Mouse (Mus musculus): ENCODE measurements around the gene Acvr1b. TPM values are rescaled to one million over a fixed set of nuclear protein-coding genes. Genes with fewer than 3 reads are reported as not detected.

The Acvr1b gene
- polyA plus RNA-seq, 1 experiment from 2014 or later: 10.7 TPM

DNA sequence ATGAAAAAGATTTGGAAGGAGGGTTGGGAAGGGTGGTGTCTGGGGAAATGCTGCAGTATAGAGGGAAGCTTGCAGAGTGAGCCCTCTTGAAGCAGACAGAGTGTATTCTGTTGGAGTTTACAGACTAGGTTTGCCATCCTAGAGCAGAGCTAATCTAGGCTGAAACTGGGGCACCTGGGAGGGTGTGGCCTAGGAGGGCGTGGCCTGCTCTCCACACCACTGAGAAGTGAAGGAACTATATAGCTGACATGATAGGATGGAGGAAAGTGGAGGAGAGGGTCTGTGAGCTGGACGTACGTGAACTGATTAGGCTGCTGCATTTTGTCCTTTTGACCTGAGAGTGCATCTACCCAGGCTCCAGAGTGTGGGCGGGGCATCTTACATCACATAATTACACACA, 29.8 kb downstream of the Acvr1b start:
- H3K4me3 ChIP-seq (ENCODE audit: low read depth, low read length): no peak overlapping the region
- H3K27me3 ChIP-seq (replicated peaks; ENCODE audit: control insufficient read depth, insufficient read depth, low read length): no peaks in the 10 kb centered on the region
- no peak overlapping the region for H3K27ac ChIP-seq (replicated peaks; ENCODE audit: low read depth, low read length)
- whole genome bisulfite sequencing: 77% methylated on average over 4 of the region's 4 CpGs
- H3K9me3 ChIP-seq (ENCODE audit: control insufficient read depth, low read length): 0 out of 2 replicates have a peak, but pooled peaks cover 4% of the 10 kb centered on the region
- no peaks in the 10 kb centered on the region for H3K4me1 ChIP-seq (ENCODE audit: control insufficient read depth, insufficient read depth, low read length)
- H3K4me2 ChIP-seq (ENCODE audit: low read depth, low read length): no peak overlapping the region
- H3K9ac ChIP-seq (ENCODE audit: low read depth, low read length): no peak overlapping the region
- peaks cover 87% of the 10 kb centered on the region for H3K36me3 ChIP-seq (ENCODE audit: control insufficient read depth, insufficient read depth, low read length)
- ATAC-seq (ENCODE audit: low read depth): no peak
- no peak for DNase-seq (ENCODE audit: low spot score)

DNA sequence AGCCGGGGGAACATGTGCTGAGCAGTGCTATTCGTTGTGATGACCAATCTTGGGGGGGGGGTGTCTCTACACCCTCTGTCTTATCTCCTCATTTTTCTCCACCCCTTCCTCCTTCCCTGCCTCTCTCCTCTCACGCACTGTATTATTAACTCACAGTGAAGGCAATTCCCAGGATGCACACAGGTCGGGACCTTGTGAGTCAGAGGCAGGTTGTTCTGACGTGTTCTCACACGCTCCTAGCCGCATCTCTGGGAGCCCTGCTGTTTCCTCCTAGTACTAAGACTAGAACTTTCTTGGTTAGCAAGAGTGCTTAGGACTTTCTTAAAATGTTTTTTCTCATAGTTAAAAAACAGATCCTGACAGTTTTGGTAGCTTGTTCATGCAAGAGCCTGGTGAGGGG, 30.9 kb downstream of the Acvr1b start:
- 67% methylated on average over 7 of the region's 7 CpGs for WGBS
- Histone ChIP-seq H3K4me1 (ENCODE audit: control insufficient read depth, insufficient read depth, low read length) (no peaks in the 10 kb centered on the region), H3K4me2 (ENCODE audit: low read depth, low read length) (no peak overlapping the region), H3K4me3 (ENCODE audit: low read depth, low read length) (no peak overlapping the region), H3K36me3 (ENCODE audit: control insufficient read depth, insufficient read depth, low read length) (peaks cover 90% of the 10 kb centered on the region), H3K9ac (ENCODE audit: low read depth, low read length) (no peak overlapping the region), H3K9me3 (ENCODE audit: control insufficient read depth, low read length) (0 out of 2 replicates have a peak, but pooled peaks cover 4% of the 10 kb centered on the region), H3K27ac (replicated peaks; ENCODE audit: low read depth, low read length) (no peak overlapping the region), H3K27me3 (replicated peaks; ENCODE audit: control insufficient read depth, insufficient read depth, low read length) (no peaks in the 10 kb centered on the region)
- DNase-seq (ENCODE audit: low spot score): no peak
- ATAC-seq (ENCODE audit: low read depth): no peak

DNA sequence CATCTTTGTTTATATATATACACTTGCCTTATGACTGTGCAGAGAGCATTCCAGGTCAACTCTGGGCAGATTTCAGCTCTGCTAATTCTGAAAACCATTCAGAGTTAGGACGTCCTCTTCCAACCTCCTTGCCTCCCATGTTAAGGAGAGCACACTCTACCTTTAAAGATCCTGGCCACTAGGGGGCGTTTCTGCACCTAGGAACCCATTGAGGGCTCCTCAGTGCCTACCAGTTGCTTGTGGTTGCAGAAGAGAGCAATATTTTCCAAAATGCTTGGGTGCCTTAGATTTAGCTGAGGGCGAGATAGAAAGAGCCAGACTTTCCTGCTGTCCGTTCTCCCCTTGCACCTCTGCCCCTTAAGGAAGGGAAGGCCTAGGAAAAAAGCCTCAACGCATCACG, 36.4 kb downstream of the Acvr1b start:
- Histone ChIP-seq H3K27ac (replicated peaks; ENCODE audit: low read depth, low read length) (no peak overlapping the region), H3K4me3 (ENCODE audit: low read depth, low read length) (no peak overlapping the region), H3K9ac (ENCODE audit: low read depth, low read length) (no peak overlapping the region), H3K9me3 (ENCODE audit: control insufficient read depth, low read length) (no peaks in the 10 kb centered on the region), H3K36me3 (ENCODE audit: control insufficient read depth, insufficient read depth, low read length) (peaks cover 81% of the 10 kb centered on the region), H3K4me1 (ENCODE audit: control insufficient read depth, insufficient read depth, low read length) (no peaks in the 10 kb centered on the region), H3K4me2 (ENCODE audit: low read depth, low read length) (no peak overlapping the region), H3K27me3 (replicated peaks; ENCODE audit: control insufficient read depth, insufficient read depth, low read length) (no peaks in the 10 kb centered on the region)
- ATAC-seq (ENCODE audit: low read depth) (no peak; the same call in 1 of the 2 replicates), DNase-seq (ENCODE audit: low spot score) (peak; percentile 85)
- 66% methylated on average over 6 of the region's 6 CpGs for WGBS

DNA sequence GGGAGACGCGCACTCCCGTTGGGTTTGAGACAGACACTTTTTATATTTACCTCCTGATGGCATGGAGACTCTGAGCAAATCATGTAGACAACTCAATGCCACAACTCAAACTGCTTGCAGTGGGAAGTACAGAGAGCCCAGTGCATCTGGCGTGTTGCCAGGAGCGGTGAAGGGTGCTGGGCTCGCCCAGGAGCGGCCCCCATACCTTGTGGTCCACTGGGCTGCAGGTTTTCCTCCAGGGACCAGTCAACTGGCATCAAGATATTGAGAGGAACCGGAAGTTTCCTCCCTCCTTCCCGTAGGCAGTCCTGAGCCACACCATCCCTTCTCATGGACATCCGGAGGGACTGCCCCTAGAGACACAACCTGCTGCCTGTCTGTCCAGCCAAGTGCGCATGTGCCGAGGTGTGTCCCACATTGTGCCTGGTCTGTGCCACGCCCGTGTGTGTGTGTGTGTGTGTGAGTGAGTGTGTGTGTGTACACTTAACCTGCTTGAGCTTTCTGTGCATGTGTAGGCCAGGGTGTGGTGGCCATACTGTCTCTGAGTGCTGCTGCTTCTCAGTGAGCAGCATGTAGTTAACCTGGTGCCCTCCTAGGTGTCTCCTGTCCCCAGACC, 37.2 kb downstream of the Acvr1b start:
- Histone ChIP-seq H3K27me3 (replicated peaks; ENCODE audit: control insufficient read depth, insufficient read depth, low read length) (no peaks in the 10 kb centered on the region), H3K4me3 (ENCODE audit: low read depth, low read length) (no peak overlapping the region), H3K9ac (ENCODE audit: low read depth, low read length) (no peak overlapping the region), H3K36me3 (ENCODE audit: control insufficient read depth, insufficient read depth, low read length) (peaks cover 79% of the 10 kb centered on the region), H3K9me3 (ENCODE audit: control insufficient read depth, low read length) (no peaks in the 10 kb centered on the region), H3K4me1 (ENCODE audit: control insufficient read depth, insufficient read depth, low read length) (no peaks in the 10 kb centered on the region), H3K27ac (replicated peaks; ENCODE audit: low read depth, low read length) (no peak overlapping the region), H3K4me2 (ENCODE audit: low read depth, low read length) (no peak overlapping the region)
- WGBS: 90% methylated on average over 14 of the region's 14 CpGs
- ATAC-seq (ENCODE audit: low read depth) (no peak), DNase-seq (ENCODE audit: low spot score) (no peak)

DNA sequence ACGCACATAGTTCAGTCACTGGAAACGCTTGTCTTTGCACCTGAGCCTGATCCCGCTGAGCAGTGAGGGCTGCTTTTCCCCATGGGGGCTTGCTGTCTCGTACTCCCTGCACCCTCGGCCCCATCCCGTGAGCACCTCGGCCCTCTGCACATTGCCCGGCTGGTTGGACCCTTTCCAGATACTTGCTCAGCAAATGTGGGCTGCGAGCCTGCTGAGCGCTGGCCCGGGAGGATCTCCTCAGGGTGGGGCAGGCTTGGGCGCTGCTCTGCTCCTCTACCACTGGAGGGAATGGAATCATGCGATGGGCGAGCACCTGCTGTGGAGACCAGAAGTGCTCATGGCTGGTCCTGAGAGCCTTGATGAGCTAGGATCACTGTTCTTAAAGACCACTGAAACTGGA, 38.6 kb downstream of the Acvr1b start:
- no peak for DNase-seq (ENCODE audit: low spot score)
- 78% methylated on average over 14 of the region's 14 CpGs for WGBS

DNA sequence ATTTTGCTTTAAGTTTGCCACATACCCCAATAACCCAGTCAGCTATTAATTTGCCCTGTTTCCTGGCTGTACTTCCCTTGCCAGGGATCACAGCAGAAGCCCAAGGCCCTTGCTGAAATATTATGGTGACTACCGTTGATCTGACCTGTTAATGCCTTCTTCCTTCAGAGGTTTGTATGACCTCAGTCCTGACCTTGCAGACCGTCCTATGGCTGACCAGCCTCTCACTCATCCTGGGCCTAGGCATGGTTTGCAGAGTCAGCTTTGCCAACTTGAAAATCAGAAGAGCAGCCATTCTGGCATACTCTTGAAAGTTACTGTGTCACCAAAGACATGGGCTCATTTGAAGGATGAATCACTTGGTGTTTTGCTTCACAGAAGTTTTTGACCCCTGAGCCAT, 41.3 kb downstream of the Acvr1b start:
- no peak overlapping the region for H3K4me3 ChIP-seq (ENCODE audit: low read depth, low read length)
- H3K9ac ChIP-seq (ENCODE audit: low read depth, low read length): no peak overlapping the region
- no peaks in the 10 kb centered on the region for H3K9me3 ChIP-seq (ENCODE audit: control insufficient read depth, low read length)
- H3K36me3 ChIP-seq (ENCODE audit: control insufficient read depth, insufficient read depth, low read length): peaks cover 42% of the 10 kb centered on the region
- H3K4me1 ChIP-seq (ENCODE audit: control insufficient read depth, insufficient read depth, low read length): no peaks in the 10 kb centered on the region
- no peak for DNase-seq (ENCODE audit: low spot score)
- no peak overlapping the region for H3K27ac ChIP-seq (replicated peaks; ENCODE audit: low read depth, low read length)
- H3K27me3 ChIP-seq (replicated peaks; ENCODE audit: control insufficient read depth, insufficient read depth, low read length): no peaks in the 10 kb centered on the region
- H3K4me2 ChIP-seq (ENCODE audit: low read depth, low read length): no peak overlapping the region
- 63% methylated on average over 2 of the region's 2 CpGs for WGBS
- ATAC-seq (ENCODE audit: low read depth): no peak

More for the DNA sequence above, 38.6 kb downstream of the Acvr1b start:
- no peak overlapping the region for H3K4me3 ChIP-seq (ENCODE audit: low read depth, low read length)
- H3K27ac ChIP-seq (replicated peaks; ENCODE audit: low read depth, low read length): no peak overlapping the region
- no peak overlapping the region for H3K4me2 ChIP-seq (ENCODE audit: low read depth, low read length)
- no peaks in the 10 kb centered on the region for H3K9me3 ChIP-seq (ENCODE audit: control insufficient read depth, low read length)
- H3K36me3 ChIP-seq (ENCODE audit: control insufficient read depth, insufficient read depth, low read length): peaks cover 67% of the 10 kb centered on the region
- 0 out of 2 replicates have a peak overlapping the region, but pooled peaks have one; percentile 14 for H3K9ac ChIP-seq (ENCODE audit: low read depth, low read length)
- no peaks in the 10 kb centered on the region for H3K27me3 ChIP-seq (replicated peaks; ENCODE audit: control insufficient read depth, insufficient read depth, low read length)
- 0 out of 2 replicates have a peak, but pooled peaks have one; percentile 35 for ATAC-seq (ENCODE audit: low read depth)
- no peaks in the 10 kb centered on the region for H3K4me1 ChIP-seq (ENCODE audit: control insufficient read depth, insufficient read depth, low read length)

DNA sequence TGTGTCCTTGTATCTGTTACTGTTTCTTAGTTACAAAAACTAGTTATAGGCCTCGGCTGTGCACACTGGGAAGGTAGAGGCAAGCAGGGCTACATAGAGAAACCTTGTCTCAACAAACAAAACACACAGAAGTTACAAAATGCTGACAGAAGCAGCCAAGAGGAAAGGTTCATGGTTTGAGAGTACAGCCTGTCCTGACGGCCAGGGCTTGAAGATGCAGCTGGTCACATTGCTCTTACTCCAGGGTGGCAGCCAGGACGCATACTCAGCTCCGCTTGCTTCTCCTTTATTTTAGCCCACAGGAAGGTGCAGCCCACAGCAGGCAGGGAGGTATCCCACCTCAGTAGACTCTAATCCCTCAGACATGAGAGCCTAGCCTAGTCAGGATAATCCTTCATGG, 42.2 kb downstream of the Acvr1b start:
- Histone ChIP-seq H3K9me3 (ENCODE audit: control insufficient read depth, low read length) (no peaks in the 10 kb centered on the region), H3K27ac (replicated peaks; ENCODE audit: low read depth, low read length) (no peak overlapping the region), H3K4me2 (ENCODE audit: low read depth, low read length) (no peak overlapping the region), H3K4me1 (ENCODE audit: control insufficient read depth, insufficient read depth, low read length) (peaks cover under 1% of the 10 kb centered on the region; the same call in 1 of the 2 replicates), H3K36me3 (ENCODE audit: control insufficient read depth, insufficient read depth, low read length) (peaks cover 33% of the 10 kb centered on the region), H3K9ac (ENCODE audit: low read depth, low read length) (no peak overlapping the region), H3K27me3 (replicated peaks; ENCODE audit: control insufficient read depth, insufficient read depth, low read length) (no peaks in the 10 kb centered on the region), H3K4me3 (ENCODE audit: low read depth, low read length) (no peak overlapping the region)
- no peak for ATAC-seq (ENCODE audit: low read depth)
- no peak for DNase-seq (ENCODE audit: low spot score)
- WGBS: 81% methylated on average over 4 of the region's 4 CpGs

DNA sequence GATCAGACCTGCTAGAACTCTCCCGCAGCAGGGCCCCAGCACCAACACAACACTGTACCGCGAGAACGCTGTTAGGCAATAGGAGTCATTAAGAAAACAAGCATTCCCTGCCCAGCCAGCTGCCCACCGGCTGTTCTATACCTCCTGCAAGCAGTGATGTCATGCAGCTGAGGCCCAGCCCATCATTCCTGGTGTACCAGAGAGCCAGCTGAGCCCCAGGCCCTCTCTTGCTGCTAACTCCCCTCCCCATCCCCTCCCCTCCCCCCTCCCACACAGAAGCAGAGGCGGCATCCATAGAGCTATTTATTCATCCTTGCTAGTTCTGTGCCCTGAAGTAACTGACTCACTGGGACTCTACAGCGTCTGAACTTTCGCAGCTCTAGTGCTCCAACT, 47.0 kb downstream of the Acvr1b start:
- H3K4me3 ChIP-seq (ENCODE audit: low read depth, low read length): no peak overlapping the region
- no peaks in the 10 kb centered on the region for H3K27me3 ChIP-seq (replicated peaks; ENCODE audit: control insufficient read depth, insufficient read depth, low read length)
- 4% methylated on average over 8 of the region's 8 CpGs for WGBS
- H3K4me1 ChIP-seq (ENCODE audit: control insufficient read depth, insufficient read depth, low read length): peaks cover 27% of the 10 kb centered on the region
- peak overlapping the region; percentile 81 for H3K27ac ChIP-seq (replicated peaks; ENCODE audit: low read depth, low read length)
- H3K36me3 ChIP-seq (ENCODE audit: control insufficient read depth, insufficient read depth, low read length): no peaks in the 10 kb centered on the region
- peak overlapping the region; percentile 50 for H3K4me2 ChIP-seq (ENCODE audit: low read depth, low read length)
- ATAC-seq (ENCODE audit: low read depth) (peak; percentile 64), DNase-seq (ENCODE audit: low spot score) (peak; percentile 94)
- H3K9ac ChIP-seq (ENCODE audit: low read depth, low read length): no peak overlapping the region
- H3K9me3 ChIP-seq (ENCODE audit: control insufficient read depth, low read length): no peaks in the 10 kb centered on the region
